Mouse (Mus musculus) heart, postnatal 0 days (tissue): ENCODE results near the gene Gapvd1. TPM values are rescaled to one million over a fixed set of nuclear protein-coding genes. Genes with fewer than 3 reads are reported as not detected.

Experiments used
- ATAC-seq: fragments of 200-750 bp; cut with Nextera tagmentation; 2 replicates; pipeline ENCODE4 v1.8.0; 2017; ENCODE audit warnings: low read depth, moderate number of reproducible peaks, moderate library complexity; ENCODE audit not compliant: insufficient read depth
- DNase-seq: peaks from one replicate; pipeline ENCODE4 v3.0.0-alpha.2; 2016; ENCODE audit warnings: low spot score
- H3K27ac ChIP-seq: fragments of 300-500 bp; sonication (generic); 2 replicates; pipeline ENCODE4 v1.5.1; 2014; ENCODE audit warnings: low read depth, mild to moderate bottlenecking
- H3K27me3 ChIP-seq: fragments of 300-500 bp; sonication (generic); 2 replicates; pipeline ENCODE4 v1.6.1; 2014; ENCODE audit warnings: low read length, mixed read lengths; ENCODE audit not compliant: control insufficient read depth, insufficient read depth
- H3K36me3 ChIP-seq: fragments of 300-500 bp; sonication (generic); replicated peaks from 2 replicates; pipeline ENCODE4 v1.6.1; 2014; ENCODE audit warnings: low read length, mixed read lengths; ENCODE audit not compliant: control insufficient read depth, insufficient read depth
- H3K4me1 ChIP-seq: fragments of 300-500 bp; sonication (generic); 2 replicates; pipeline ENCODE4 v1.6.1; 2014; ENCODE audit warnings: antibody characterized with exemption; ENCODE audit not compliant: control insufficient read depth, insufficient read depth
- H3K4me2 ChIP-seq: fragments of 300-500 bp; sonication (generic); 2 replicates; pipeline ENCODE4 v1.6.1; 2014; ENCODE audit warnings: low read depth, mild to moderate bottlenecking, low read length, moderate library complexity
- H3K4me3 ChIP-seq: fragments of 300-500 bp; sonication (generic); 2 replicates; pipeline ENCODE4 v1.5.1; 2014; ENCODE audit warnings: low read depth, low read length
- H3K9ac ChIP-seq: fragments of 300-500 bp; sonication (generic); replicated peaks from 2 replicates; pipeline ENCODE4 v1.6.1; 2014; ENCODE audit warnings: low read depth, low read length, mixed read lengths
- H3K9me3 ChIP-seq: fragments of 300-500 bp; sonication (generic); replicated peaks from 2 replicates; pipeline ENCODE4 v1.6.1; 2016; ENCODE audit warnings: low read length; ENCODE audit not compliant: control insufficient read depth
- CTCF ChIP-seq: IDR thresholded peaks from 2 replicates; pipeline ENCODE4 v1.5.1; 2016; ENCODE audit warnings: antibody characterized with exemption, control low read depth, low read depth
- EP300 ChIP-seq: IDR thresholded peaks from 2 replicates; pipeline ENCODE4 v1.6.1; 2016; ENCODE audit warnings: antibody characterized with exemption, low read depth
- WGBS: fragments of 180-500 bp; shearing (Covaris S2); extraction: QIAGEN DNeasy Blood & Tissue Kit; methylation state at CpG from one replicate; pipeline ENCODE4 v1.1.7; 2014; 5-methylcytosine and 5-hydroxymethylcytosine counted together
- polyA plus RNA-seq: library from polyadenylated mRNA; unstranded; fragments of >200 nt; fragmentation: Nextera tagmentation; extraction: Ambion mirVana; gene quantifications from 2 replicates; pipeline ENCODE4 v1.2.1, GENCODE M21; 2015
- total RNA-seq: library from RNA; depleted of rRNA; stranded (reverse); fragments of >200 nt; gene quantifications from 2 replicates; pipeline ENCODE4 v1.2.3, GENCODE M21; 2014; ENCODE audit warnings: low replicate concordance

Gapvd1 gene
- total and polyA plus RNA-seq, 2 experiments from 2014 or later: 29.7 to 43.4 TPM

- ATAC-seq (no peak), DNase-seq (no peak)
- Histone ChIP-seq H3K4me3 (no peak overlapping the region), H3K27me3 (no peaks in the 10 kb centered on the region), H3K9ac (no peak overlapping the region), H3K4me1 (peaks cover 10% of the 10 kb centered on the region; the same call in 1 of the 2 replicates), H3K27ac (no peak overlapping the region), H3K4me2 (no peak overlapping the region), H3K9me3 (no peaks in the 10 kb centered on the region), H3K36me3 (no peaks in the 10 kb centered on the region)
- TF ChIP-seq EP300: no peak
- TF ChIP-seq CTCF: no peak
- WGBS: 34% methylated on average over 2 of the region's 2 CpGs
Measured at GRCm38 (mm10) chr2:34750245-34750644, 4.8 kb downstream of the Gapvd1 start.

GRCm38 (mm10) chr2:34748479-34748878 lies 6.6 kb downstream of the Gapvd1 start:
- no peak overlapping the region for H3K27ac ChIP-seq
- peaks cover 3% of the 10 kb centered on the region; the same call in 1 of the 2 replicates for H3K36me3 ChIP-seq
- no peak overlapping the region for H3K9ac ChIP-seq
- 0 out of 2 replicates have a peak, but pooled peaks cover 5% of the 10 kb centered on the region for H3K4me1 ChIP-seq
- H3K4me3 ChIP-seq: no peak overlapping the region
- DNase-seq: no peak
- WGBS: 85% methylated on average over 4 of the region's 4 CpGs
- TF ChIP-seq EP300 (no peak), CTCF (no peak)
- no peaks in the 10 kb centered on the region for H3K9me3 ChIP-seq
- no peak for ATAC-seq
- H3K27me3 ChIP-seq: no peaks in the 10 kb centered on the region
- H3K4me2 ChIP-seq: no peak overlapping the region

DNA sequence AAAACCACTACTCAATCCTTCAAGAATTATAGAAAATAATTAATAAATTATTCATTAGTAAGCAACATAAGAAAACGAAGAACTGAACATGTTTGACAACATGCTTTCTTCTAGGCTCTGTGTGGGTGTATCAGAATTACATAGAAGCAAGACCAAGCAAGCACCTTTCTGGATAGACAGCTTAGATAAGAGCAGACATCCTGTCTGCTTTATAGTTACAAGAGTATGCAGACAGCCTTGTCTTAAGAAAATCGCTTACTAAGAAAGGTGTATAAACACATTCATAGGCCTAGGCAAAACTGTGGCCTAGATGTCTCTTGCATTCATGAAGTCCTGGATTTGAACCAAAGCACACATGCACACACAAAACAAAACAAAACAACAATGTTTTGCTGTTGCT lies 9.4 kb downstream of the Gapvd1 start:
- Histone ChIP-seq H3K27ac (no peak overlapping the region), H3K9me3 (no peaks in the 10 kb centered on the region), H3K4me3 (no peak overlapping the region), H3K9ac (no peak overlapping the region), H3K4me1 (peaks cover 6% of the 10 kb centered on the region; the same call in 1 of the 2 replicates), H3K27me3 (no peaks in the 10 kb centered on the region), H3K36me3 (peaks cover 3% of the 10 kb centered on the region; the same call in 1 of the 2 replicates), H3K4me2 (no peak overlapping the region)
- no peak for DNase-seq
- WGBS: 79% methylated on average over 2 of the region's 2 CpGs
- TF ChIP-seq EP300 (no peak), CTCF (no peak)
- ATAC-seq: no peak

DNA sequence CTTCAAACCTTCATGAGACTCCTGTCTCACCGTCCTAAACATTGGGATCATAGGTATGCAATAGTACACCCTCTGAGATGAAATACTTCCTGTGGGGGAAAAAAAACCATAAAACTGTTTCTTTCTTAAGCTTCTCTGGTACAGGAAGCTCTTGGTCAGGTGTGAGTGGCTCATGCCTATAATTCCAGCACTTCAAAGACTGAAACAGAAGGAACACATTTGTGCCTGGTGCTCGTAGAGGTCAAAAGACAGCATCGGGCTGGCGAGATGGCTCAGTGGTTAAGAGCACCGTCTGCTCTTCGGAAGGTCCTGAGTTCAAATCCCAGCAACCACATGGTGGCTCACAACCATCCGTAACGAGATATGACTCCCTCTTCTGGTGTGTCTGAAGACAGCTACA lies 10.6 kb downstream of the Gapvd1 start:
- DNase-seq (no peak), ATAC-seq (no peak)
- no peaks in the 10 kb centered on the region for H3K9me3 ChIP-seq
- no peaks in the 10 kb centered on the region for H3K27me3 ChIP-seq
- H3K9ac ChIP-seq: no peak overlapping the region
- TF ChIP-seq CTCF (no peak), EP300 (no peak)
- H3K4me2 ChIP-seq: no peak overlapping the region
- H3K27ac ChIP-seq: no peak overlapping the region
- H3K4me3 ChIP-seq: no peak overlapping the region
- peaks cover 3% of the 10 kb centered on the region; the same call in 1 of the 2 replicates for H3K36me3 ChIP-seq
- WGBS: 96% methylated on average over 8 of the region's 8 CpGs
- peaks cover 6% of the 10 kb centered on the region; the same call in 1 of the 2 replicates for H3K4me1 ChIP-seq

DNA sequence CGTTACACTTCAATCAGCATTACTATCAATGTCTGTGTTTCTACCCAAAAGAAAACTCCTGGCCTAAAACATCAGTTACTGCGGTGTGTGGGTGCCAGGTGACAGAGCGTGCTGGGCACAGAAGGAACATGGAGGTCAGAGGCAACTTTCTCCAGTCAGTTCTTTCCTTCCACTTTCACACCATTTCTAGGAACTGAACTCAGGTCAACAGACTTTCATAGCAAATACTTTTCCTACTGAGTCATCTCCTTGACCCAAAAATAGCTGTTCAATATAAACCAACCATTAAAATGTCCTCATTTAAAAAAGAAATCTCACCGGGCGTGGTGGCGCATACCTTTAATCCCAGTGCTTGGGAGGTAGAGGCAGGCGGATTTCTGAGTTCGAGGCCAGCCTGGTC lies 12.4 kb downstream of the Gapvd1 start:
- no peak for ATAC-seq
- no peaks in the 10 kb centered on the region for H3K27me3 ChIP-seq
- WGBS: 77% methylated on average over 8 of the region's 8 CpGs
- H3K27ac ChIP-seq: no peak overlapping the region
- peaks cover 3% of the 10 kb centered on the region; the same call in 1 of the 2 replicates for H3K36me3 ChIP-seq
- TF ChIP-seq EP300: no peak
- TF ChIP-seq CTCF: no peak
- H3K4me2 ChIP-seq: no peak overlapping the region
- H3K9me3 ChIP-seq: no peaks in the 10 kb centered on the region
- H3K4me3 ChIP-seq: no peak overlapping the region
- peaks cover 6% of the 10 kb centered on the region; the same call in 1 of the 2 replicates for H3K4me1 ChIP-seq
- no peak for DNase-seq
- no peak overlapping the region for H3K9ac ChIP-seq

- H3K4me2 ChIP-seq: no peak overlapping the region
- no peak overlapping the region for H3K9ac ChIP-seq
- no peaks in the 10 kb centered on the region for H3K27me3 ChIP-seq
- WGBS: 86% methylated on average over 12 of the region's 12 CpGs
- H3K9me3 ChIP-seq: no peaks in the 10 kb centered on the region
- H3K36me3 ChIP-seq: peaks cover 3% of the 10 kb centered on the region; the same call in 1 of the 2 replicates
- no peak overlapping the region for H3K27ac ChIP-seq
- ATAC-seq (no peak), DNase-seq (no peak)
- no peak overlapping the region for H3K4me3 ChIP-seq
- TF ChIP-seq CTCF (no peak), EP300 (no peak)
- peaks cover 6% of the 10 kb centered on the region; the same call in 1 of the 2 replicates for H3K4me1 ChIP-seq
Measured at GRCm38 (mm10) chr2:34741390-34742159, 13.5 kb downstream of the Gapvd1 start.
